Mouse (Mus musculus): ENCODE results near the gene Ushbp1. TPM values are rescaled to one million over a fixed set of nuclear protein-coding genes. Genes with fewer than 3 reads are reported as not detected.

Gene Ushbp1
- total and polyA plus RNA-seq, 3 experiments = not detected

- no peaks in the 10 kb centered on the region for H3K4me1 ChIP-seq (ENCODE audit: control insufficient read depth in 1 of 2, insufficient read depth in 2 of 2)
- no peaks in the 10 kb centered on the region for H3K79me2 ChIP-seq (replicated peaks; ENCODE audit: control insufficient read depth, extremely low read depth, insufficient read depth, poor library complexity, severe bottlenecking)
- dilution Hi-C loops (cut with MboI; ENCODE audit: extremely low pct_ligation_motif_present, extremely low pct_unique_long_range_greater_than_20kb, low sequenced_read_pairs) = no loop called here
Observed at GRCm38 (mm10) chr8:71351117-71351516, 44.5 kb downstream of the Ushbp1 start.

DNA sequence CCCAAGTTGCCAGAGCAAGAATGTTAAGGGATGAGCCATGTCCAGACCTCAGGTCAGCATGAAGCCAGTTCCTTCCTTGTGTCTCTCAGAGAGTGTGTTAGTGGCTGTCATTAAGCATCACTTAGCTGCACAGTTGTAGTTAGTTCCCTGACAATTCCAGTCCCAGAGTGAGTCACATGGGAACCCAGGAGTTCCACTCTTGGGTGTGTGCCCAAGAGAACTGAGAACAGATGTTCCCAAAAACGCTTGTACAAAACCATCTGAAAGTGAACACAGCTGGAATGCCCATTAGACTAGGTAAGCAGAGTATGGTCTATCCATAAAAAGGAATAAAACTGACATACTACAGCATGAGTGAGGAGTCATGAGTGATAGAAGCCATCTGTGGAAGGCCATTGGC lies 49.0 kb downstream of the Ushbp1 start:
- Histone ChIP-seq H3K27ac (ENCODE audit: insufficient read depth, low read depth) (no peak overlapping the region), H3K4me3 (replicated peaks in 1 of 3; ENCODE audit: low read depth in 2 of 3, low read length in 2 of 3, poor library complexity in 1 of 3) (no peak overlapping the region), H3K79me2 (replicated peaks; ENCODE audit: control insufficient read depth, extremely low read depth, insufficient read depth, poor library complexity, severe bottlenecking) (no peaks in the 10 kb centered on the region), H3K4me1 (ENCODE audit: control insufficient read depth in 1 of 2, insufficient read depth in 2 of 2) (no peaks in the 10 kb centered on the region), H3K36me3 (replicated peaks in 1 of 2; ENCODE audit: control insufficient read depth in 1 of 2, insufficient read depth in 1 of 2, low read length in 1 of 2) (peaks cover 80 to 95% of the 10 kb centered on the region in 2 experiments), H3K4me2 (ENCODE audit: insufficient read depth, low read depth, poor library complexity, severe bottlenecking) (no peak overlapping the region), H3K9ac (ENCODE audit: insufficient read depth, low read depth) (no peak overlapping the region), H3K27me3 (replicated peaks) (no peaks in the 10 kb centered on the region), H3K9me3 (replicated peaks; ENCODE audit: low read length) (no peaks in the 10 kb centered on the region)
- TF ChIP-seq USF1 (IDR thresholded peaks at IDR 0.05; ENCODE audit: low read depth, low read length) (no peak), IRF4 (IDR thresholded peaks at IDR 0.05; ENCODE audit: low read depth, low read length) (no peak), ZC3H11A (IDR thresholded peaks at IDR 0.05; ENCODE audit: low read depth, low read length) (no peak), CHD2 (IDR thresholded peaks at IDR 0.05; ENCODE audit: low read length) (no peak), ELF1 (IDR thresholded peaks at IDR 0.05; ENCODE audit: low read depth, low read length) (no peak), MAX (IDR thresholded peaks at IDR 0.05; ENCODE audit: low read length) (no peak), MAZ (IDR thresholded peaks at IDR 0.05; ENCODE audit: low read depth, low read length) (no peak), HCFC1 (IDR thresholded peaks at IDR 0.05; ENCODE audit: low read depth, low read length) (no peak), RCOR1 (conservative IDR thresholded peaks at IDR 0.05; ENCODE audit: low read depth, low read length) (no peak), BHLHE40 (IDR thresholded peaks at IDR 0.05; ENCODE audit: low read depth, low read length) (no peak), MAFK (IDR thresholded peaks at IDR 0.05; ENCODE audit: insufficient replicate concordance, low read length) (no peak), SMC3 (IDR thresholded peaks at IDR 0.05; ENCODE audit: low read depth, low read length) (no peak), EP300 (IDR thresholded peaks at IDR 0.05; ENCODE audit: low read length) (no peak), ZMIZ1 (IDR thresholded peaks at IDR 0.05; ENCODE audit: low read depth, low read length) (no peak), SIN3A (IDR thresholded peaks at IDR 0.05; ENCODE audit: low read length) (no peak), CHD1 (IDR thresholded peaks at IDR 0.05; ENCODE audit: low read depth, low read length) (no peak), CTCF (conservative IDR thresholded peaks at IDR 0.05 in 1 of 2, IDR thresholded peaks at IDR 0.05 in 1 of 2; ENCODE audit: low read depth in 2 of 2, low read length in 2 of 2) (no peak), MYC (IDR thresholded peaks at IDR 0.05; ENCODE audit: low read depth, low read length) (no peak), NRF1 (IDR thresholded peaks at IDR 0.05; ENCODE audit: low read depth, low read length) (no peak)
- dilution Hi-C loops (cut with MboI; ENCODE audit: extremely low pct_ligation_motif_present, extremely low pct_unique_long_range_greater_than_20kb, low sequenced_read_pairs) (no loop called here), in situ Hi-C loops (cut with MboI; ENCODE audit: low pct_ligation_motif_present, low pct_unique_long_range_greater_than_20kb, low sequenced_read_pairs) (no loop called here)
- DNase-seq (ENCODE audit: extremely low read depth) = no peak

More at GRCm38 (mm10) chr8:71351117-71351516, 44.5 kb downstream of the Ushbp1 start:
- TF ChIP-seq IRF4 (IDR thresholded peaks at IDR 0.05; ENCODE audit: low read depth, low read length) (no peak), SIN3A (IDR thresholded peaks at IDR 0.05; ENCODE audit: low read length) (no peak), BHLHE40 (IDR thresholded peaks at IDR 0.05; ENCODE audit: low read depth, low read length) (no peak), MYC (IDR thresholded peaks at IDR 0.05; ENCODE audit: low read depth, low read length) (no peak), CHD1 (IDR thresholded peaks at IDR 0.05; ENCODE audit: low read depth, low read length) (no peak), CHD2 (IDR thresholded peaks at IDR 0.05; ENCODE audit: low read length) (no peak), E2F4 (IDR thresholded peaks at IDR 0.05; ENCODE audit: insufficient replicate concordance, low read depth, low read length) (no peak), RAD21 (IDR thresholded peaks at IDR 0.05; ENCODE audit: low read depth, low read length) (no peak), ZC3H11A (IDR thresholded peaks at IDR 0.05; ENCODE audit: low read depth, low read length) (no peak), JUND (conservative IDR thresholded peaks at IDR 0.05; ENCODE audit: low read depth, low read length) (no peak), HCFC1 (IDR thresholded peaks at IDR 0.05; ENCODE audit: low read depth, low read length) (no peak), POLR2AphosphoS2 (IDR thresholded peaks at IDR 0.05; ENCODE audit: low read depth, low read length) (no peak), NRF1 (IDR thresholded peaks at IDR 0.05; ENCODE audit: low read depth, low read length) (no peak), GABPA (IDR thresholded peaks at IDR 0.05; ENCODE audit: insufficient replicate concordance, low read depth, low read length) (no peak), KAT2A (IDR thresholded peaks at IDR 0.05; ENCODE audit: insufficient replicate concordance, low read length) (no peak), TBP (conservative IDR thresholded peaks at IDR 0.05; ENCODE audit: low read depth, low read length) (no peak)
- no peak overlapping the region for H3K27ac ChIP-seq (ENCODE audit: insufficient read depth, low read depth)
- no peak for DNase-seq (ENCODE audit: extremely low read depth)
- H3K36me3 ChIP-seq (replicated peaks in 1 of 2; ENCODE audit: control insufficient read depth in 1 of 2, insufficient read depth in 1 of 2, low read length in 1 of 2) = peaks cover 87 to 99% of the 10 kb centered on the region in 2 experiments
- no peak overlapping the region for H3K4me2 ChIP-seq (ENCODE audit: insufficient read depth, low read depth, poor library complexity, severe bottlenecking)
- no peaks in the 10 kb centered on the region for H3K27me3 ChIP-seq (replicated peaks)
- no peaks in the 10 kb centered on the region for H3K9me3 ChIP-seq (replicated peaks; ENCODE audit: low read length)
- no peak overlapping the region for H3K4me3 ChIP-seq (replicated peaks in 1 of 3; ENCODE audit: low read depth in 2 of 3, low read length in 2 of 3, poor library complexity in 1 of 3)
- in situ Hi-C loops (cut with MboI; ENCODE audit: low pct_ligation_motif_present, low pct_unique_long_range_greater_than_20kb, low sequenced_read_pairs) = no loop called here
- H3K9ac ChIP-seq (ENCODE audit: insufficient read depth, low read depth) = no peak overlapping the region

All from CH12.LX (cell line).